ENCODE assay signal across 10 mouse cellular contexts in genomic region chr8:9635240-9635639, GRCm38 (mm10).
DNase-seq lines count a peak whose midpoint lies in the region; ATAC-seq and TF ChIP-seq lines count a peak whose summit lies in the region.
"Had no signal": no experiment of that assay in that cellular context is flagged by ENCODE, and none has a peak within 500 bp of the region (broad histone marks: within the 10 kb centered on the region; RNA-seq: fewer than 3 reads in every experiment).

No protein-coding gene starts in this region.

- H3K36me3 ChIP-seq in kidney, embryonic 16.5 days (ENCODE audit: insufficient read depth, low read length) = no peaks in the 10 kb centered on the region
- no peaks in the 10 kb centered on the region for H3K36me3 ChIP-seq in kidney, embryonic 14.5 days (ENCODE audit: control insufficient read depth, insufficient read depth, low read length)
- no peaks in the 10 kb centered on the region for H3K36me3 ChIP-seq in ES-E14 (ENCODE audit: control insufficient read depth, insufficient read depth, low read length, poor library complexity, severe bottlenecking)

- H3K27ac ChIP-seq in kidney, embryonic 16.5 days (ENCODE audit: low read length) = no peak overlapping the region
- H3K27ac ChIP-seq in kidney, embryonic 14.5 days (ENCODE audit: low read depth, low read length) = no peak overlapping the region
- no peak overlapping the region for H3K27ac ChIP-seq in ES-E14 (ENCODE audit: insufficient read depth, low read depth, low read length, poor library complexity, severe bottlenecking)
- H3K27ac ChIP-seq: forebrain, embryonic 13.5 days had no signal

- H3K9ac ChIP-seq in kidney, embryonic 16.5 days (replicated peaks; ENCODE audit: low read length) = no peak overlapping the region
- H3K9ac ChIP-seq in kidney, embryonic 14.5 days (ENCODE audit: low read depth, low read length) = no peak overlapping the region
- no peak overlapping the region for H3K9ac ChIP-seq in ES-E14 (ENCODE audit: insufficient read depth, low read depth, low read length, poor library complexity, severe bottlenecking)
- H3K9ac ChIP-seq: forebrain, embryonic 13.5 days had no signal

- H3K4me2 ChIP-seq in kidney, embryonic 16.5 days (replicated peaks; ENCODE audit: low read depth, low read length) = no peak overlapping the region
- H3K4me2 ChIP-seq in kidney, embryonic 14.5 days (replicated peaks; ENCODE audit: low read depth, low read length) = no peak overlapping the region
- H3K4me2 ChIP-seq: forebrain, embryonic 13.5 days had no signal

- no peaks in the 10 kb centered on the region for H3K27me3 ChIP-seq in kidney, embryonic 16.5 days (ENCODE audit: insufficient read depth, low read length)
- H3K27me3 ChIP-seq in kidney, embryonic 14.5 days (ENCODE audit: control insufficient read depth, insufficient read depth, low read length) = no peaks in the 10 kb centered on the region
- H3K27me3 ChIP-seq: forebrain, embryonic 13.5 days had no signal

- no peak overlapping the region for H3K4me3 ChIP-seq in kidney, embryonic 16.5 days (ENCODE audit: low read length)
- H3K4me3 ChIP-seq in kidney, embryonic 14.5 days (ENCODE audit: low read length) = no peak overlapping the region
- H3K4me3 ChIP-seq in ES-E14 (ENCODE audit: insufficient read depth in 1 of 2, low read depth in 1 of 2, low read length in 2 of 2, poor library complexity in 1 of 2, severe bottlenecking in 1 of 2) = no peak overlapping the region
- H3K4me3 ChIP-seq: forebrain, embryonic 13.5 days had no signal

- H3K9me3 ChIP-seq in kidney, embryonic 16.5 days (ENCODE audit: low read length) = no peaks in the 10 kb centered on the region
- H3K9me3 ChIP-seq in kidney, embryonic 14.5 days (ENCODE audit: control insufficient read depth, low read length) = no peaks in the 10 kb centered on the region
- H3K9me3 ChIP-seq in ES-E14 (ENCODE audit: control insufficient read depth, insufficient read depth, low read depth, low read length) = no peaks in the 10 kb centered on the region
- H3K9me3 ChIP-seq: forebrain, embryonic 13.5 days had no signal

- H3K4me1 ChIP-seq in kidney, embryonic 16.5 days (ENCODE audit: insufficient read depth, low read length) = no peaks in the 10 kb centered on the region
- no peaks in the 10 kb centered on the region for H3K4me1 ChIP-seq in kidney, embryonic 14.5 days (ENCODE audit: control insufficient read depth, insufficient read depth, low read length)
- no peaks in the 10 kb centered on the region for H3K4me1 ChIP-seq in ES-E14 (ENCODE audit: control insufficient read depth in 2 of 2, insufficient read depth in 2 of 2, low read length in 2 of 2, poor library complexity in 1 of 2)
- H3K4me1 ChIP-seq: forebrain, embryonic 13.5 days had no signal

- 45% methylated on average over 5 of the region's 5 CpGs for WGBS in kidney, embryonic 16.5 days
- 61% methylated on average over 5 of the region's 5 CpGs for WGBS in kidney, embryonic 14.5 days

- ATAC-seq in kidney, embryonic 16.5 days (ENCODE audit: low FRiP score, low TSS enrichment) = peak; percentile 65; the same call in 1 of the 2 replicates
- ATAC-seq in kidney, embryonic 14.5 days (ENCODE audit: low FRiP score, low TSS enrichment) = no peak
- ATAC-seq: forebrain, embryonic 13.5 days had no signal

- peak; percentile 54 for DNase-seq in adrenal gland, postnatal 10 days
- DNase-seq in adrenal gland, postnatal 4 days (ENCODE audit: low spot score in 2 of 2) = no peak
- DNase-seq in ES-E14 (ENCODE audit: low read depth, low spot score) = peak; percentile 8
- DNase-seq in kidney, postnatal 4 days = peak; percentile 78 to 80
- no peak for DNase-seq in frontal cortex, postnatal 36 days (ENCODE audit: low spot score in 2 of 2)
- DNase-seq in layer of hippocampus, postnatal 14 days (ENCODE audit: low spot score in 2 of 2) = no peak
- DNase-seq: liver had no signal

- in situ Hi-C loops in ES-E14 (cut with MboI; ENCODE audit: low sequenced_read_pairs in 2 of 2, unreplicated experiment in 2 of 2) = no loop called here

TF ChIP-seq in ES-E14, 5 proteins besides CTCF, POLR2A, EP300 and RAD21:
- TF ChIP-seq ZNF384 (IDR thresholded peaks at IDR 0.05; ENCODE audit: low read depth, low read length) (no peak), ZC3H11A (IDR thresholded peaks at IDR 0.05; ENCODE audit: borderline replicate concordance, low read depth, low read length) (no peak), CHD2 (IDR thresholded peaks at IDR 0.05; ENCODE audit: low read depth, low read length) (no peak), HCFC1 (IDR thresholded peaks at IDR 0.05; ENCODE audit: borderline replicate concordance, insufficient read depth, low read length) (no peak), MAFK (IDR thresholded peaks at IDR 0.05; ENCODE audit: insufficient read depth, low read depth, low read length) (no peak)

Comparison
In these comparisons a context has a peak if more than half of its experiments do, and no peak if none do; other contexts are left out.
1. DNase-seq: peak in adrenal gland, postnatal 10 days (single experiment), ES-E14 (single experiment) and kidney, postnatal 4 days (2 of 2); none in adrenal gland, postnatal 4 days (0 of 2), frontal cortex, postnatal 36 days (0 of 2) and layer of hippocampus, postnatal 14 days (0 of 2).